Mouse (Mus musculus): ENCODE results near the gene Polr3k. TPM values are rescaled to one million over a fixed set of nuclear protein-coding genes. Genes with fewer than 3 reads are reported as not detected.

Polr3k gene
- 102 and 108 TPM in 2 replicates for polyA plus RNA-seq (2014; fragmentation: Nextera tagmentation; extraction: Ambion mirVana)

GRCm38 (mm10) chr2:181863791-181864535 is at the start of gene Polr3k:
TSS of gene Polr3k (plus strand) at chr2:181864337.
- WGBS, result under 1% methylated on average over 35 of the region's 35 CpGs
- Histone ChIP-seq H3K27ac (ENCODE audit: low read depth, low read length) (peak within 1 kb of the TSS; percentile 90), H3K36me3 (ENCODE audit: control insufficient read depth, insufficient read depth, low read length) (peaks cover 13% of the 10 kb centered on the region), H3K9me3 (replicated peaks; ENCODE audit: control insufficient read depth, low read length) (no peaks in the 10 kb centered on the region), H3K27me3 (replicated peaks; ENCODE audit: control insufficient read depth, insufficient read depth, low read length) (no peaks in the 10 kb centered on the region), H3K9ac (ENCODE audit: low read length) (peak within 1 kb of the TSS; percentile 76), H3K4me1 (ENCODE audit: control insufficient read depth, insufficient read depth, low read length) (peaks cover 10% of the 10 kb centered on the region), H3K4me3 (ENCODE audit: low read depth, low read length) (peak within 1 kb of the TSS; percentile 81), H3K4me2 (ENCODE audit: low read length) (peak within 1 kb of the TSS; percentile 85)
- ATAC-seq (peak; percentile 100), DNase-seq (ENCODE audit: low spot score) (peak; percentile 99)

GRCm38 (mm10) chr2:181829032-181829650 is 35.0 kb upstream of the Polr3k start:
- Histone ChIP-seq H3K9me3 (replicated peaks; ENCODE audit: control insufficient read depth, low read length) (no peaks in the 10 kb centered on the region), H3K36me3 (ENCODE audit: control insufficient read depth, insufficient read depth, low read length) (peaks cover 58% of the 10 kb centered on the region), H3K9ac (ENCODE audit: low read length) (no peak overlapping the region), H3K27me3 (replicated peaks; ENCODE audit: control insufficient read depth, insufficient read depth, low read length) (no peaks in the 10 kb centered on the region), H3K4me1 (ENCODE audit: control insufficient read depth, insufficient read depth, low read length) (no peaks in the 10 kb centered on the region), H3K4me2 (ENCODE audit: low read length) (no peak overlapping the region), H3K27ac (ENCODE audit: low read depth, low read length) (no peak overlapping the region), H3K4me3 (ENCODE audit: low read depth, low read length) (no peak overlapping the region)
- DNase-seq (ENCODE audit: low spot score), result no peak
- WGBS, result 86% methylated on average over 2 of the region's 2 CpGs
- no peak for ATAC-seq

GRCm38 (mm10) chr2:181832745-181833144 is 31.4 kb upstream of the Polr3k start:
- Histone ChIP-seq H3K9ac (ENCODE audit: low read length) (no peak overlapping the region), H3K36me3 (ENCODE audit: control insufficient read depth, insufficient read depth, low read length) (peaks cover 27% of the 10 kb centered on the region), H3K27ac (ENCODE audit: low read depth, low read length) (no peak overlapping the region), H3K9me3 (replicated peaks; ENCODE audit: control insufficient read depth, low read length) (no peaks in the 10 kb centered on the region), H3K27me3 (replicated peaks; ENCODE audit: control insufficient read depth, insufficient read depth, low read length) (no peaks in the 10 kb centered on the region), H3K4me2 (ENCODE audit: low read length) (no peak overlapping the region), H3K4me3 (ENCODE audit: low read depth, low read length) (no peak overlapping the region), H3K4me1 (ENCODE audit: control insufficient read depth, insufficient read depth, low read length) (no peaks in the 10 kb centered on the region)
- DNase-seq (ENCODE audit: low spot score) (no peak), ATAC-seq (no peak)
- 69% methylated on average over 2 of the region's 2 CpGs for WGBS

- Histone ChIP-seq H3K27me3 (replicated peaks; ENCODE audit: control insufficient read depth, insufficient read depth, low read length) (no peaks in the 10 kb centered on the region), H3K27ac (ENCODE audit: low read depth, low read length) (peak within 1 kb of the TSS; percentile 78; the same call in 1 of the 2 replicates), H3K4me1 (ENCODE audit: control insufficient read depth, insufficient read depth, low read length) (peaks cover 6% of the 10 kb centered on the region), H3K36me3 (ENCODE audit: control insufficient read depth, insufficient read depth, low read length) (peaks cover 10% of the 10 kb centered on the region; the same call in 1 of the 2 replicates), H3K4me2 (ENCODE audit: low read length) (peak within 1 kb of the TSS; percentile 74), H3K4me3 (ENCODE audit: low read depth, low read length) (peak within 1 kb of the TSS; percentile 66), H3K9me3 (replicated peaks; ENCODE audit: control insufficient read depth, low read length) (no peaks in the 10 kb centered on the region), H3K9ac (ENCODE audit: low read length) (peak within 1 kb of the TSS; percentile 85)
- WGBS, result 1% methylated on average over 35 of the region's 35 CpGs
- peak; percentile 99 for ATAC-seq
- DNase-seq (ENCODE audit: low spot score), result peak; percentile 97
These were observed 26.5 kb upstream of the Polr3k start, which contains the start of gene Pcmtd2 for GRCm38 (mm10) chr2:181837372-181838292. TSS of gene Pcmtd2 (plus strand) at chr2:181837854.

- Histone ChIP-seq H3K27ac (ENCODE audit: low read depth, low read length) (no peak overlapping the region), H3K9me3 (replicated peaks; ENCODE audit: control insufficient read depth, low read length) (no peaks in the 10 kb centered on the region), H3K36me3 (ENCODE audit: control insufficient read depth, insufficient read depth, low read length) (peaks cover 14% of the 10 kb centered on the region; the same call in 1 of the 2 replicates), H3K4me2 (ENCODE audit: low read length) (peak overlapping the region; percentile 74), H3K9ac (ENCODE audit: low read length) (peak overlapping the region; percentile 85), H3K4me1 (ENCODE audit: control insufficient read depth, insufficient read depth, low read length) (peaks cover 6% of the 10 kb centered on the region), H3K4me3 (ENCODE audit: low read depth, low read length) (peak overlapping the region; percentile 66), H3K27me3 (replicated peaks; ENCODE audit: control insufficient read depth, insufficient read depth, low read length) (no peaks in the 10 kb centered on the region)
- WGBS, result 1% methylated on average over 3 of the region's 3 CpGs
- ATAC-seq, result peak; percentile 27
- no peak for DNase-seq (ENCODE audit: low spot score)
These were observed 25.9 kb upstream of the Polr3k start for GRCm38 (mm10) chr2:181838293-181838680.

- H3K9me3 ChIP-seq (replicated peaks; ENCODE audit: control insufficient read depth, low read length), result no peaks in the 10 kb centered on the region
- 81% methylated on average over 5 of the region's 5 CpGs for WGBS
- H3K4me1 ChIP-seq (ENCODE audit: control insufficient read depth, insufficient read depth, low read length), result no peaks in the 10 kb centered on the region
- no peak overlapping the region for H3K9ac ChIP-seq (ENCODE audit: low read length)
- no peak for DNase-seq (ENCODE audit: low spot score)
- H3K4me3 ChIP-seq (ENCODE audit: low read depth, low read length), result no peak overlapping the region
- no peak overlapping the region for H3K4me2 ChIP-seq (ENCODE audit: low read length)
- H3K27ac ChIP-seq (ENCODE audit: low read depth, low read length), result no peak overlapping the region
- peaks cover 58% of the 10 kb centered on the region for H3K36me3 ChIP-seq (ENCODE audit: control insufficient read depth, insufficient read depth, low read length)
- ATAC-seq, result no peak
- no peaks in the 10 kb centered on the region for H3K27me3 ChIP-seq (replicated peaks; ENCODE audit: control insufficient read depth, insufficient read depth, low read length)
These were observed 18.3 kb upstream of the Polr3k start for GRCm38 (mm10) chr2:181845709-181846394.

GRCm38 (mm10) chr2:181864536-181864860 is 361 bp downstream of the Polr3k start:
- Histone ChIP-seq H3K27me3 (replicated peaks; ENCODE audit: control insufficient read depth, insufficient read depth, low read length) (no peaks in the 10 kb centered on the region), H3K4me3 (ENCODE audit: low read depth, low read length) (peak overlapping the region; percentile 81), H3K9ac (ENCODE audit: low read length) (peak overlapping the region; percentile 71), H3K36me3 (ENCODE audit: control insufficient read depth, insufficient read depth, low read length) (peaks cover 19% of the 10 kb centered on the region), H3K4me2 (ENCODE audit: low read length) (peak overlapping the region; percentile 85), H3K9me3 (replicated peaks; ENCODE audit: control insufficient read depth, low read length) (no peaks in the 10 kb centered on the region), H3K4me1 (ENCODE audit: control insufficient read depth, insufficient read depth, low read length) (peaks cover 10% of the 10 kb centered on the region), H3K27ac (ENCODE audit: low read depth, low read length) (peak overlapping the region; percentile 90)
- under 1% methylated on average over 22 of the region's 22 CpGs for WGBS
- DNase-seq (ENCODE audit: low spot score) (no peak), ATAC-seq (peak; percentile 52)

GRCm38 (mm10) chr2:181866931-181867330 is 2.8 kb downstream of the Polr3k start:
- Histone ChIP-seq H3K27me3 (replicated peaks; ENCODE audit: control insufficient read depth, insufficient read depth, low read length) (no peaks in the 10 kb centered on the region), H3K9ac (ENCODE audit: low read length) (no peak overlapping the region), H3K27ac (ENCODE audit: low read depth, low read length) (no peak overlapping the region), H3K36me3 (ENCODE audit: control insufficient read depth, insufficient read depth, low read length) (peaks cover 30% of the 10 kb centered on the region), H3K4me1 (ENCODE audit: control insufficient read depth, insufficient read depth, low read length) (peaks cover 10% of the 10 kb centered on the region), H3K9me3 (replicated peaks; ENCODE audit: control insufficient read depth, low read length) (no peaks in the 10 kb centered on the region), H3K4me2 (ENCODE audit: low read length) (no peak overlapping the region), H3K4me3 (ENCODE audit: low read depth, low read length) (no peak overlapping the region)
- ATAC-seq (no peak), DNase-seq (ENCODE audit: low spot score) (peak; percentile 84)
- WGBS, result 57% methylated on average over 5 of the region's 5 CpGs

All from forebrain, embryonic 14.5 days (tissue).